Mouse (Mus musculus): ENCODE data around the gene 1700028K03Rik. TPM values are rescaled to one million over a fixed set of nuclear protein-coding genes. Genes with fewer than 3 reads are reported as not detected.

The 1700028K03Rik gene
- polyA plus RNA-seq, 2 experiments from 2014 or later, result 0.11 to 0.45 TPM

DNA sequence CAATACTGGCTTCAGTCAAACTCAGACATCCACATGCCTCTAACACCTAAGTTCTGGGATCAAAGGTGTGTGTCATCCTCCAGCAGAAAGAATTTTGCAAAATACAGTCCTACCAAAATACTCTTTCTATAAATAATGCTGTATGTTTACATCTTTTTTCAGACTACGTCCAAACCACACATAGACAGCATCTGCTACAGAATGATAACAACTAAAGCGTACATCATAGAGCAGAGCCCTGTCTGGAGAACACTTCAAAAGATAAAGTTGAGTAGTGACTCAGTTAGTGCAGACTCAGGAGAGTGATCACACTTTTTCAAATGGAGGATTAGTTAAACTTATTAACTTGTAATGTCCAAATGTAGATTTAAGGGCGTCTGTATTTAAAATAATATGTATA lies 13.4 kb downstream of the 1700028K03Rik start:
- ATAC-seq, result no peak

DNA sequence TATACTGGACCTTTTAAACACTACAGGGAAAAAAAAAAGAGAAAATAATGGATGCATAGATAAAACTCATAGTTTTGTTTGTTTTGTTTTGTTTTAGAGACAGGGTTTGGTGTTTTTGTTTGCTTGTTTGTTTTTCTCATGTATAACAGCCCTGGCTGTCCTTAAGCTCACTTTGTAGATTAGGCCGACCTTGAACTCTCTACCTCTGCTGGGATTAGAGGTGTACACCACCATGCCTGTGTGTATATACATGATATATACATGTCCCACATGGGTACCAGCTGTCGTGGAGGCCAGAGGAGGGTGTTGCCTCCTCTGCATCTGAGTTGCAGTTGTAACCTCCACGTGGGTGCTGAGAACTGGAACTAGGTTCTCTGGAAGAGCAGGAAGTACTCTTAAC lies 13.9 kb downstream of the 1700028K03Rik start:
- no peak for ATAC-seq

DNA sequence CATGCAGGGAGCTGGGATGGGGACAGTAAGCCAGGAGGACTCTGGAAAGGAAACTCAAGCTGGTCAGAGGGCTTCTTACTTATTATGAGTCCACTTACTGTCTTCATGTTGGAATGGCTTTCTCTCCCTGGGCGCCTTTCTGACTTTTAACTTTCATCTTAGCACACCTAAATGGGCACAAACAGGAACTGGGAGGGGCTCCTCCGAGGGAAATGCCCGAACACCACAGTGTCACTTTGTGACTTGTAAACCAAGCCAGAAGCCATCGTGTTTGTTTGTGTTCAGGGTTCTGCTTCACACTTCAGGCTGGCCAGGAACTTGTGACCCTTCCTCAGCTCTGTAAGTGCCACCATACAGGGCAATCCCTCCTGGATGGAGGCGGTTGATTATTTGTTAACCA lies 19.8 kb downstream of the 1700028K03Rik start:
- peak; percentile 61 for ATAC-seq

- no peak for ATAC-seq
Observed at GRCm38 (mm10) chr5:107556969-107557368, 22.5 kb downstream of the 1700028K03Rik start.

DNA sequence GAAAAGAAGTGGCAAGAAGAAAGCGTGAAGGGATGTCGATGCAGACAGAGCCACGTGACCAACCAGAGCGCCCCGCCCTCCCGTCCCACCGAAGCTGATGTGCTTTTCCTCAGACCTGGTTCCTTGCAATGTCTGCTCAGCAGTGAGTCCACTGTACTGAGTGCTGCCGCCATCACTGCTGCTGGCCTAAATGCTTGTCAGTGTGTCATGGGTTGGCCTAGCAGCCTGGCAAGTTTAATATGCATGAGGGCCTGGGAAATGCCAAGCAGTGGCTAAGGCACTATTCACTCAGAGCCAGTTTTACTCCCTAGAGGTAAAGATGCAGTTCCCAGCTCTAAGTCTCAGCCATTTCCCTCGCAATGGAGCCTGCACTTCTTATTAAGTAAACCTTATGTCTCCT lies 34.6 kb downstream of the 1700028K03Rik start:
- ATAC-seq, result no peak

DNA sequence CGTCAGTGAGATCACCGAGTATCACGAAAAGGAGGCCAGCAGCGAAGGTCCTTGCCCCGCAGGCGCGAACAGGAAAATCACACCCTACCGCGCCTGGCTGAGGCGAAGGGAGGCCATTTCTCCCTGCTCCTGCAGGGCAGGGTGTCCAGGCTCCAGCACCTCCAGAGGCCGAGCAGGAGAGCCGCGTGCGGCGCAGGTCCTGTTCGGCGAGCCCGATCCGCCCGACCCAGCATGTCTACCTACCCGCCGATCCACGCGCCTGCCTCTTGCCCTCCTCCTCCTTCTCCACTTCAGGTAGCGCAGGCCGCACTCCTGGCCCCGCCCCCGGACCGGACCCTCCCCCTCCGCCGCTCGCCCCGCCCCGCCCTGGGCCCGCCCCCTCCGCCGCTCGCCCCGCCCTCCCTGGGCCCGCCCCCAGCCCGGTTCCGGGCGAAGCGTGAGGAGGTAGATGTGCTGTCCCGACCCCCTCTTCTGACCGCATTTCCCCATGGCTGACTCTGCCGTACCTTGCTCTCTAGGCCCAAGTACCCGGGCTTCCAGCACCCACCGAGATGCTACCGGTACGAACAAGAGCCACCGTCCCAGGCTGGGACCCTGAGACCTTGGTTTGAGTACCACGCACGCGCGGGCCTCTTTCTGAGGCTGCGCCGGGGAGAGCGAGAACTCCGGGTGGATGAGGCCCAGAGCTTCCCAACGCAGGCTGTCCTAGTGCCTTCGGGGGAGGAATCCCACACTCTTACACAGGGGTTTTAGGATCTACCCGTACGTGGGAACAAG lies 63.0 kb downstream of the 1700028K03Rik start, which contains the start of the genes Rpap2 and Glmn:
Gene Rpap2, plus strand, starts transcription at position 73 of the 777 bp plus-strand sequence.
Gene Glmn, minus strand, starts transcription at position 588 of the 777 bp plus-strand sequence.
- peak; percentile 86 for ATAC-seq

DNA sequence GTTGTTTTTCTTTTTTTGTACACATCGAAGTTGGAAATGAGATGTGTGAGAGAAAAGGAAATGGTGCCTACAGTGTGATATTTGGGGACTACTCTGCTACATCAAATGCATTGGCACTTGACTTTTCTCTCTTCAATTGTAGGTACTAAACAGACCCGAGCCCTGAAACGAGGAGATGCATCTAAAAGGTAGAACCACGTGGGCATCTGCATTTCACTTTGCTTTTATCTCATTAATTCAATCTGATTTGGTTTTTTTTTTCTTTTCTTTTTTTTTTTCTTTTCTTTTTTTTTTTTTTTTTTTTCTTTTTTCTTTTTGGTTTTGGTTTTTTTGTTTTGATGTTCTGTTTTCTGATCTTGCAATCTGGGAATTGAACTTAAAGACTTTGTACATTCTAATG lies 63.9 kb downstream of the 1700028K03Rik start:
- ATAC-seq, result peak; percentile 6

Other genes starting within 250 kb of the 1700028K03Rik start
- gene Tgfbr3, start 245.1 kb upstream of the 1700028K03Rik start, polyA plus RNA-seq (2017; shearing (Covaris generic)), result 1 to 10 TPM; 4.0 to 8.2 TPM
- under 1 TPM; 0.16 to 0.29 TPM for gene Brdt, start 203.6 kb upstream of the 1700028K03Rik start, polyA plus RNA-seq (2017; shearing (Covaris generic))
- gene Ephx4, start 132.0 kb upstream of the 1700028K03Rik start, polyA plus RNA-seq (2017; shearing (Covaris generic)), result 1 to 10 TPM in 1 of 2 experiments, under 1 TPM in 1; 0.26 to 1.5 TPM
- gene Lpcat2b, start 103.2 kb upstream of the 1700028K03Rik start, polyA plus RNA-seq (2017; shearing (Covaris generic)), result not detected
- gene Btbd8, start 96.7 kb upstream of the 1700028K03Rik start, polyA plus RNA-seq (2017; shearing (Covaris generic)), result 1 to 10 TPM; 5.4 to 8.3 TPM
- under 1 TPM; 0.52 to 0.62 TPM for gene Gm42669, start 27.1 kb upstream of the 1700028K03Rik start, polyA plus RNA-seq (2017; shearing (Covaris generic))
- gene Rpap2, start 62.7 kb downstream of the 1700028K03Rik start, polyA plus RNA-seq (2017; shearing (Covaris generic)), result 10 to 100 TPM; 33.6 to 34.1 TPM
- gene Glmn, start 63.2 kb downstream of the 1700028K03Rik start, polyA plus RNA-seq (2017; shearing (Covaris generic)), result 10 to 100 TPM; 22.3 to 25.8 TPM
- 1 to 10 TPM; 2.6 to 3.1 TPM for gene Gfi1, start 191.3 kb downstream of the 1700028K03Rik start, polyA plus RNA-seq (2017; shearing (Covaris generic))

All from activated CD4-positive, CD25-positive, alpha-beta regulatory T cell, adult 4 months (primary cell).